Mouse (Mus musculus): ENCODE measurements around the gene Bcas1. TPM values are rescaled to one million over a fixed set of nuclear protein-coding genes. Genes with fewer than 3 reads are reported as not detected.

Gene Bcas1
- total RNA-seq, 1 experiment from 2014 or later = 1.2 TPM

Other genes starting within 250 kb of the Bcas1 start
- 31.7 to 52.4 TPM (median 43.6 TPM) in 3 replicates for gene Pfdn4, start 68.6 kb upstream of the Bcas1 start, total RNA-seq (2017)
- gene Cyp24a1, start 69.3 kb upstream of the Bcas1 start, total RNA-seq (2017) = not detected in 3 replicates
- gene 4930470P17Rik, start 174.2 kb upstream of the Bcas1 start, total RNA-seq (2017) = not detected in 3 replicates

All from monocyte, adult 5-6 weeks (primary cell).